8 mouse cellular contexts compared by ENCODE assay signal in genomic region chr11:119354798-119355442, GRCm38 (mm10). TPM values are rescaled to one million over a fixed set of nuclear protein-coding genes. Genes with fewer than 3 reads are reported as not detected.
DNase-seq lines count a peak whose midpoint lies in the region; ATAC-seq and TF ChIP-seq lines count a peak whose summit lies in the region.

No protein-coding gene starts in this region.

- H3K4me2 ChIP-seq in embryonic facial prominence, embryonic 11.5 days (ENCODE audit: low read depth, low read length), result peak overlapping the region; percentile 94
- H3K4me2 ChIP-seq in heart, embryonic 14.5 days (ENCODE audit: low read length), result peak overlapping the region; percentile 90
- H3K4me2 ChIP-seq in kidney, embryonic 16.5 days (replicated peaks; ENCODE audit: low read depth, low read length), result peak overlapping the region; percentile 96

- TF ChIP-seq RAD21 in MEL (IDR thresholded peaks at IDR 0.05; ENCODE audit: low read depth, low read length), result no peak

- peak; percentile 86 to 89 for TF ChIP-seq EP300 in MEL (IDR thresholded peaks at IDR 0.05; ENCODE audit: low read depth in 1 of 2, low read length in 2 of 2)

- H3K9ac ChIP-seq in MEL (ENCODE audit: control insufficient read depth, low read depth, low read length, poor library complexity, severe bottlenecking), result peak overlapping the region; percentile 4; the same call in 1 of the 2 replicates
- peak overlapping the region; percentile 77 for H3K9ac ChIP-seq in embryonic facial prominence, embryonic 11.5 days (replicated peaks; ENCODE audit: low read length)
- peak overlapping the region; percentile 90 for H3K9ac ChIP-seq in heart, embryonic 14.5 days (ENCODE audit: low read length)
- H3K9ac ChIP-seq in kidney, embryonic 16.5 days (replicated peaks; ENCODE audit: low read length), result peak overlapping the region; percentile 83

- ATAC-seq in cerebellum, adult (ENCODE audit: insufficient number of reproducible peaks, low FRiP score, low TSS enrichment), result no peak
- ATAC-seq in embryonic facial prominence, embryonic 11.5 days (replicated peaks; ENCODE audit: insufficient number of reproducible peaks, low FRiP score, low TSS enrichment, low read depth), result no peak
- no peak for ATAC-seq in heart, embryonic 14.5 days (ENCODE audit: insufficient number of reproducible peaks, insufficient read depth, low FRiP score, low read depth)
- ATAC-seq in kidney, embryonic 16.5 days (ENCODE audit: low FRiP score, low TSS enrichment), result no peak

- no peak for TF ChIP-seq POLR2A in MEL (IDR thresholded peaks at IDR 0.05; ENCODE audit: control insufficient read depth in 1 of 2, insufficient read depth in 1 of 2, low read depth in 1 of 2, low read length in 2 of 2, poor library complexity in 1 of 2)
- no peak; the same call in 1 of the 2 replicates for TF ChIP-seq POLR2A in spleen, adult 2 months (IDR thresholded peaks at IDR 0.05; ENCODE audit: low read depth, low read length)

- H3K4me3 ChIP-seq in MEL (ENCODE audit: control insufficient read depth in 1 of 2, insufficient read depth in 1 of 2, low read depth in 2 of 2, low read length in 2 of 2), result peak overlapping the region in 1 of 2 experiments; percentile 18; a peak in 2 of 4 replicates
- peak overlapping the region; percentile 69 for H3K4me3 ChIP-seq in embryonic facial prominence, embryonic 11.5 days (ENCODE audit: low read depth, low read length)
- H3K4me3 ChIP-seq in heart, embryonic 14.5 days (ENCODE audit: control insufficient read depth in 1 of 2, insufficient read depth in 1 of 2, low read depth in 1 of 2, low read length in 2 of 2), result peak overlapping the region; percentile 63 to 79
- peak overlapping the region; percentile 73 for H3K4me3 ChIP-seq in kidney, embryonic 16.5 days (ENCODE audit: low read length)
- H3K4me3 ChIP-seq in spleen, adult 2 months (ENCODE audit: extremely low read depth, insufficient read depth, insufficient read length), result peak overlapping the region; percentile 78

- H3K36me3 ChIP-seq in MEL (ENCODE audit: control insufficient read depth in 1 of 2, insufficient read depth in 2 of 2, low read length in 2 of 2), result peaks cover 0 to 5% of the 10 kb centered on the region in 2 experiments; a peak in 2 of 4 replicates
- no peaks in the 10 kb centered on the region for H3K36me3 ChIP-seq in embryonic facial prominence, embryonic 11.5 days (replicated peaks; ENCODE audit: control insufficient read depth, insufficient read depth, low read depth, low read length)
- H3K36me3 ChIP-seq in heart, embryonic 14.5 days (ENCODE audit: control insufficient read depth, insufficient read depth, low read length), result peaks cover 24% of the 10 kb centered on the region
- 0 out of 2 replicates have a peak, but pooled peaks cover 3% of the 10 kb centered on the region for H3K36me3 ChIP-seq in kidney, embryonic 16.5 days (ENCODE audit: insufficient read depth, low read length)
- H3K36me3 ChIP-seq in spleen, adult 2 months (ENCODE audit: control insufficient read depth, insufficient read depth, low read length), result peaks cover 5% of the 10 kb centered on the region

- 9% methylated on average over 23 of the region's 23 CpGs for WGBS in embryonic facial prominence, embryonic 11.5 days
- WGBS in heart, embryonic 14.5 days, result 3% methylated on average over 16 of the region's 23 CpGs
- 6% methylated on average over 23 of the region's 23 CpGs for WGBS in kidney, embryonic 16.5 days
- WGBS in spleen, adult 2 months, result 1% methylated on average over 23 of the region's 23 CpGs

- no peaks in the 10 kb centered on the region for H3K9me3 ChIP-seq in MEL (replicated peaks; ENCODE audit: insufficient read depth, low read length)
- no peaks in the 10 kb centered on the region for H3K9me3 ChIP-seq in embryonic facial prominence, embryonic 11.5 days (replicated peaks; ENCODE audit: control insufficient read depth, low read length)
- no peaks in the 10 kb centered on the region for H3K9me3 ChIP-seq in heart, embryonic 14.5 days (ENCODE audit: control insufficient read depth, low read length)
- H3K9me3 ChIP-seq in kidney, embryonic 16.5 days (ENCODE audit: low read length), result no peaks in the 10 kb centered on the region

- peaks cover 5 to 11% of the 10 kb centered on the region in 2 experiments for H3K4me1 ChIP-seq in MEL (ENCODE audit: control insufficient read depth in 1 of 2, insufficient read depth in 2 of 2, low read length in 2 of 2)
- H3K4me1 ChIP-seq in embryonic facial prominence, embryonic 11.5 days (ENCODE audit: control insufficient read depth, insufficient read depth, low read length), result no peaks in the 10 kb centered on the region
- H3K4me1 ChIP-seq in heart, embryonic 14.5 days (ENCODE audit: control insufficient read depth in 2 of 2, insufficient read depth in 2 of 2, low read length in 2 of 2), result peaks cover 9 to 14% of the 10 kb centered on the region in 2 experiments
- H3K4me1 ChIP-seq in kidney, embryonic 16.5 days (ENCODE audit: insufficient read depth, low read length), result peaks cover 13% of the 10 kb centered on the region
- H3K4me1 ChIP-seq in spleen, adult 2 months (ENCODE audit: control insufficient read depth, insufficient read depth, insufficient read length), result peaks cover 26% of the 10 kb centered on the region; the same call in 1 of the 2 replicates

- H3K27ac ChIP-seq in MEL (ENCODE audit: control insufficient read depth, low read depth, low read length), result no peak overlapping the region
- 0 out of 2 replicates have a peak overlapping the region, but pooled peaks have one; percentile 32 for H3K27ac ChIP-seq in embryonic facial prominence, embryonic 11.5 days (replicated peaks; ENCODE audit: low read depth, low read length)
- peak overlapping the region; percentile 80 to 87 for H3K27ac ChIP-seq in heart, embryonic 14.5 days (replicated peaks in 1 of 2; ENCODE audit: control insufficient read depth in 1 of 2, insufficient read depth in 1 of 2, low read depth in 2 of 2, low read length in 2 of 2)
- H3K27ac ChIP-seq in kidney, embryonic 16.5 days (ENCODE audit: low read length), result peak overlapping the region; percentile 81
- H3K27ac ChIP-seq in spleen, adult 2 months (ENCODE audit: insufficient read depth, low read length), result peak overlapping the region; percentile 88

- H3K79me2 ChIP-seq in MEL (ENCODE audit: control insufficient read depth, insufficient read depth, low read length, poor library complexity), result no peaks in the 10 kb centered on the region

- peaks cover 2 to 4% of the 10 kb centered on the region in 2 experiments; a peak in 3 of 4 replicates for H3K27me3 ChIP-seq in MEL (ENCODE audit: control insufficient read depth in 1 of 2, insufficient read depth in 2 of 2, low read length in 2 of 2)
- H3K27me3 ChIP-seq in embryonic facial prominence, embryonic 11.5 days (ENCODE audit: control insufficient read depth, insufficient read depth, low read length), result no peaks in the 10 kb centered on the region
- H3K27me3 ChIP-seq in heart, embryonic 14.5 days (ENCODE audit: control insufficient read depth, insufficient read depth, low read length), result no peaks in the 10 kb centered on the region
- no peaks in the 10 kb centered on the region for H3K27me3 ChIP-seq in kidney, embryonic 16.5 days (ENCODE audit: insufficient read depth, low read length)
- no peaks in the 10 kb centered on the region for H3K27me3 ChIP-seq in spleen, adult 2 months (ENCODE audit: control insufficient read depth, insufficient read depth, low read length)

- DNase-seq in cerebellum, adult 11-12 months, result peak; percentile 34
- peak; percentile 97 for DNase-seq in MEL (ENCODE audit: low read depth, low spot score)
- no peak for DNase-seq in embryonic facial prominence, embryonic 11.5 days (ENCODE audit: low spot score)
- DNase-seq in lung, postnatal 25 days (ENCODE audit: low spot score), result peak; percentile 83
- peak; percentile 60 to 74 for DNase-seq in spleen, adult 2 months (ENCODE audit: low read depth in 1 of 2, low spot score in 2 of 2)

- TF ChIP-seq CTCF in MEL (IDR thresholded peaks at IDR 0.05 in 2 of 3, conservative IDR thresholded peaks at IDR 0.05 in 1 of 3; ENCODE audit: control insufficient read depth in 1 of 3, insufficient read depth in 1 of 3, low read depth in 2 of 3, low read length in 3 of 3, poor library complexity in 1 of 3, severe bottlenecking in 1 of 3), result no peak
- TF ChIP-seq CTCF in spleen, adult 2 months (IDR thresholded peaks at IDR 0.05; ENCODE audit: extremely low read depth, insufficient read depth, insufficient read length, insufficient replicate concordance), result no peak

RNA-seq across cellular contexts. Expression of gene Sgsh, which starts 0.4 kb away (rescaled TPM):
- 0.12 TPM in 1 of 2 replicates, not detected in the other for total RNA-seq in MEL (2012; rRNA removed)
- polyA plus RNA-seq in MEL (2012; ENCODE audit: insufficient read depth in 1 of 2, insufficient read length in 2 of 2, low read depth in 1 of 2, low replicate concordance in 2 of 2, missing spikeins in 1 of 2), result under 1 TPM in 1 of 2 experiments, not detected in 1; 0.25 TPM
- polyA plus RNA-seq in embryonic facial prominence, embryonic 11.5 days (2014; fragmentation: Nextera tagmentation; extraction: Ambion mirVana), result 4.5 and 6.2 TPM in 2 replicates
- 6.9 and 7.4 TPM in 2 replicates for polyA plus RNA-seq in heart, embryonic 14.5 days (2014; fragmentation: Nextera tagmentation; extraction: Ambion mirVana)
- polyA plus RNA-seq in kidney, embryonic 16.5 days (2015; fragmentation: Nextera tagmentation; extraction: Ambion mirVana), result 8.3 and 8.7 TPM in 2 replicates
- polyA plus RNA-seq in spleen, adult 2 months (2012; rRNA removed), result 43.1 and 61.5 TPM in 2 replicates

RNA-seq across cellular contexts. Expression of gene Slc26a11, which starts 0.4 kb away (rescaled TPM):
- not detected in 2 replicates for total RNA-seq in MEL (2012; rRNA removed)
- polyA plus RNA-seq in MEL (2012; ENCODE audit: insufficient read depth in 1 of 2, insufficient read length in 2 of 2, low read depth in 1 of 2, low replicate concordance in 2 of 2, missing spikeins in 1 of 2), result under 1 TPM in 1 of 2 experiments, not detected in 1; 0.04 TPM
- polyA plus RNA-seq in embryonic facial prominence, embryonic 11.5 days (2014; fragmentation: Nextera tagmentation; extraction: Ambion mirVana), result 5.5 and 7.1 TPM in 2 replicates
- polyA plus RNA-seq in heart, embryonic 14.5 days (2014; fragmentation: Nextera tagmentation; extraction: Ambion mirVana), result 10.5 and 11.0 TPM in 2 replicates
- polyA plus RNA-seq in kidney, embryonic 16.5 days (2015; fragmentation: Nextera tagmentation; extraction: Ambion mirVana), result 11.3 and 12.5 TPM in 2 replicates
- polyA plus RNA-seq in spleen, adult 2 months (2012; rRNA removed), result 28.3 and 35.8 TPM in 2 replicates

RNA-seq across cellular contexts. Expression of gene Rnf213, which starts 38.0 kb away (rescaled TPM):
- total RNA-seq in MEL (2012; rRNA removed), result 6.6 and 11.6 TPM in 2 replicates
- polyA plus RNA-seq in MEL (2012; ENCODE audit: insufficient read depth in 1 of 2, insufficient read length in 2 of 2, low read depth in 1 of 2, low replicate concordance in 2 of 2, missing spikeins in 1 of 2), result 10 to 100 TPM in 1 of 2 experiments, not detected in 1; 10.7 TPM
- polyA plus RNA-seq in embryonic facial prominence, embryonic 11.5 days (2014; fragmentation: Nextera tagmentation; extraction: Ambion mirVana), result 1.7 and 1.8 TPM in 2 replicates
- polyA plus RNA-seq in heart, embryonic 14.5 days (2014; fragmentation: Nextera tagmentation; extraction: Ambion mirVana), result 12.0 and 12.4 TPM in 2 replicates
- polyA plus RNA-seq in kidney, embryonic 16.5 days (2015; fragmentation: Nextera tagmentation; extraction: Ambion mirVana), result 5.5 and 5.6 TPM in 2 replicates
- 27.4 and 29.1 TPM in 2 replicates for polyA plus RNA-seq in spleen, adult 2 months (2012; rRNA removed)

RNA-seq across cellular contexts. Expression of gene Card14, which starts 47.4 kb away (rescaled TPM):
- total RNA-seq in MEL (2012; rRNA removed), result not detected in 2 replicates
- polyA plus RNA-seq in MEL (2012; ENCODE audit: insufficient read depth in 1 of 2, insufficient read length in 2 of 2, low read depth in 1 of 2, low replicate concordance in 2 of 2, missing spikeins in 1 of 2), result not detected
- 0.06 and 0.08 TPM in 2 replicates for polyA plus RNA-seq in embryonic facial prominence, embryonic 11.5 days (2014; fragmentation: Nextera tagmentation; extraction: Ambion mirVana)
- polyA plus RNA-seq in heart, embryonic 14.5 days (2014; fragmentation: Nextera tagmentation; extraction: Ambion mirVana), result 0.39 and 0.51 TPM in 2 replicates
- polyA plus RNA-seq in kidney, embryonic 16.5 days (2015; fragmentation: Nextera tagmentation; extraction: Ambion mirVana), result 0.36 and 0.52 TPM in 2 replicates
- polyA plus RNA-seq in spleen, adult 2 months (2012; rRNA removed), result 0.02 and 0.05 TPM in 2 replicates

RNA-seq across cellular contexts. Expression of gene Eif4a3, which starts 55.0 kb away (rescaled TPM):
- 509 and 608 TPM in 2 replicates for total RNA-seq in MEL (2012; rRNA removed)
- polyA plus RNA-seq in MEL (2012; ENCODE audit: insufficient read depth in 1 of 2, insufficient read length in 2 of 2, low read depth in 1 of 2, low replicate concordance in 2 of 2, missing spikeins in 1 of 2), result 100 to 1,000 TPM; 427 to 521 TPM
- polyA plus RNA-seq in embryonic facial prominence, embryonic 11.5 days (2014; fragmentation: Nextera tagmentation; extraction: Ambion mirVana), result 392 and 414 TPM in 2 replicates
- polyA plus RNA-seq in heart, embryonic 14.5 days (2014; fragmentation: Nextera tagmentation; extraction: Ambion mirVana), result 263 and 280 TPM in 2 replicates
- polyA plus RNA-seq in kidney, embryonic 16.5 days (2015; fragmentation: Nextera tagmentation; extraction: Ambion mirVana), result 381 and 389 TPM in 2 replicates
- polyA plus RNA-seq in spleen, adult 2 months (2012; rRNA removed), result 73.4 and 97.6 TPM in 2 replicates

Comparison
In these comparisons a context has a peak if more than half of its experiments do, and no peak if none do; other contexts are left out.
1. H3K9ac ChIP-seq: peak in every context shown above with its lines; median percentile 90 in heart, embryonic 14.5 days; 83 in kidney, embryonic 16.5 days; 77 in embryonic facial prominence, embryonic 11.5 days; 4 in MEL.